Mouse (Mus musculus) liver, embryonic 15.5 days (tissue): ENCODE data around the gene Mybpc3. TPM values are rescaled to one million over a fixed set of nuclear protein-coding genes. Genes with fewer than 3 reads are reported as not detected.
"Not testable (repeated sequence)": the region's sequence is repeated elsewhere in the genome, so short reads cannot be mapped to it uniquely, and the experiment has no call there.

Experiments
- ATAC-seq: fragments of 200-750 bp; cut with Nextera tagmentation; 2 replicates; pipeline ENCODE4 v1.8.0; 2017; ENCODE audit warnings: moderate number of reproducible peaks, mild to moderate bottlenecking, moderate library complexity; ENCODE audit not compliant: insufficient read depth
- H3K27ac ChIP-seq: fragments of 300-500 bp; sonication (generic); replicated peaks from 2 replicates; pipeline ENCODE4 v1.5.1; 2015; ENCODE audit warnings: mild to moderate bottlenecking, inconsistent platforms
- H3K27me3 ChIP-seq: fragments of 300-500 bp; sonication (generic); 2 replicates; pipeline ENCODE4 v1.6.1; 2015; ENCODE audit warnings: mild to moderate bottlenecking, inconsistent platforms
- H3K36me3 ChIP-seq: fragments of 300-500 bp; sonication (generic); replicated peaks from 2 replicates; pipeline ENCODE4 v1.6.1; 2015; ENCODE audit warnings: moderate library complexity, mild to moderate bottlenecking, inconsistent platforms
- H3K4me1 ChIP-seq: fragments of 300-500 bp; sonication (generic); replicated peaks from 2 replicates; pipeline ENCODE4 v1.6.1; 2015; ENCODE audit warnings: inconsistent platforms
- H3K4me2 ChIP-seq: fragments of 300-500 bp; sonication (generic); 2 replicates; pipeline ENCODE4 v1.6.1; 2015; ENCODE audit warnings: moderate library complexity, mild to moderate bottlenecking, inconsistent platforms
- H3K4me3 ChIP-seq: fragments of 300-500 bp; sonication (generic); replicated peaks from 2 replicates; pipeline ENCODE4 v1.5.1; 2015; ENCODE audit warnings: mild to moderate bottlenecking, inconsistent platforms
- H3K9ac ChIP-seq: fragments of 300-500 bp; sonication (generic); 2 replicates; pipeline ENCODE4 v1.6.1; 2015; ENCODE audit warnings: moderate library complexity, mild to moderate bottlenecking, inconsistent platforms
- H3K9me3 ChIP-seq: fragments of 300-500 bp; sonication (generic); replicated peaks from 2 replicates; pipeline ENCODE4 v1.6.1; 2016; ENCODE audit warnings: inconsistent platforms
- WGBS: fragments of 180-500 bp; shearing (Covaris S2); methylation state at CpG from one replicate; pipeline ENCODE4 v1.1.7; 2015; ENCODE audit warnings: mixed read lengths; ENCODE audit not compliant: insufficient replicate concordance; 5-methylcytosine and 5-hydroxymethylcytosine counted together
- polyA plus RNA-seq: library from polyadenylated mRNA; unstranded; fragments of >200 nt; fragmentation: Nextera tagmentation; extraction: Ambion mirVana; gene quantifications from 2 replicates; pipeline ENCODE4 v1.2.1, GENCODE M21; 2015

Mybpc3 gene
- polyA plus RNA-seq, 1 experiment from 2014 or later, result 0.17 TPM

GRCm38 (mm10) chr2:91090208-91090607, 27.7 kb upstream of the Mybpc3 start:
- Histone ChIP-seq H3K4me3 (no peak overlapping the region), H3K27ac (no peak overlapping the region), H3K9ac (no peak overlapping the region), H3K4me2 (no peak overlapping the region), H3K27me3 (no peaks in the 10 kb centered on the region), H3K9me3 (no peaks in the 10 kb centered on the region), H3K36me3 (no peaks in the 10 kb centered on the region), H3K4me1 (peaks cover 36% of the 10 kb centered on the region)
- ATAC-seq, result no peak
- 53% methylated on average over 6 of the region's 6 CpGs for WGBS

DNA sequence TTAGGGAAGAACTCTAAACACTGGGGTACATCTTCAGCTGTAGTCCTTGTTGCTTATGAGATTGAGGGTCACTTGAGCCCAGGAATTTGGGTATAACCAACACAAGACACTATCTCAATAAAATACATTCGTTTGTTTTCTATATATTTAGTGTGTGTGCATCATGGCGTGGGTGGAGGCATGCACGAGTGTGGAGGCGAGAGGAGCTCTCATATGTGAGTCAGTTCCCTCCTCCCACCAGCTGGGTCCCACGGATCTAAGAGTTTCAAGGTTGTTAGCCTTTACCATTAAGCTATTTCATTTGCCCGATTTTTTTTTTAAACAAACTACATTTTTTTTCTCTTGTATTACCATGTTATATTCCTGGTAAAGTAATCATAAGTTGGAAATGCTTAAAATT, 27.1 kb upstream of the Mybpc3 start:
- no peaks in the 10 kb centered on the region for H3K27me3 ChIP-seq
- no peak overlapping the region for H3K27ac ChIP-seq
- H3K36me3 ChIP-seq, result no peaks in the 10 kb centered on the region
- H3K9ac ChIP-seq, result no peak overlapping the region
- H3K4me1 ChIP-seq, result peaks cover 30% of the 10 kb centered on the region
- H3K9me3 ChIP-seq, result no peaks in the 10 kb centered on the region
- 60% methylated on average over 6 of the region's 6 CpGs for WGBS
- no peak overlapping the region for H3K4me3 ChIP-seq
- no peak for ATAC-seq
- no peak overlapping the region for H3K4me2 ChIP-seq

- H3K4me3 ChIP-seq, result peak overlapping the region; percentile 42
- WGBS, result 16% methylated on average over 14 of the region's 14 CpGs
- peaks cover 28% of the 10 kb centered on the region for H3K4me1 ChIP-seq
- H3K4me2 ChIP-seq, result peak overlapping the region; percentile 42
- ATAC-seq, result peak; percentile 53
- H3K9me3 ChIP-seq, result no peaks in the 10 kb centered on the region
- peak overlapping the region; percentile 19; the same call in 1 of the 2 replicates for H3K9ac ChIP-seq
- no peaks in the 10 kb centered on the region; the same call in 1 of the 2 replicates for H3K27me3 ChIP-seq
- peak overlapping the region; percentile 29; the same call in 1 of the 2 replicates for H3K27ac ChIP-seq
- no peaks in the 10 kb centered on the region for H3K36me3 ChIP-seq
Measured at GRCm38 (mm10) chr2:91096524-91096923, 21.4 kb upstream of the Mybpc3 start.

DNA sequence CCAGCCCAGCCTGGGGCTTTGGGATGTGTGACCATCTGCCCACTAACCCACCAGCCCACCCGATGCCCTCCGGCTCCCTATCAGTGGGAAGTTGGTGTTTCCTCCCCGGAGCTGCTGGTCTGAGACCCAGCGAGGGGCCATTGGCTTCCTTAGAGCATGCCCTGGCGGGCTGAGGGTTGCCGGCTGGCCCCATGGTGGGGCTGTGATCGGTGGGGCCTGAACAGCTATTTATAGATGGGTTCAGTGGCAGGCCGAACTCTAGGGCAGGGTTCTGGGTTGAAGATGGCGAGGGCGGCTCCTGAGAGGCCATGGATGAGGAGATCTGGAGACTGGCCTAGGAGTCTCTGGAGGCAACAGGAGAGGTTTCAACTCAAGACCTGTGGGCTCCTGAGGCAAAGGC, 20.9 kb upstream of the Mybpc3 start:
- Histone ChIP-seq H3K4me1 (peaks cover 32% of the 10 kb centered on the region), H3K4me3 (peak overlapping the region; percentile 42), H3K9me3 (no peaks in the 10 kb centered on the region), H3K27ac (peak overlapping the region; percentile 29), H3K4me2 (peak overlapping the region; percentile 42), H3K27me3 (no peaks in the 10 kb centered on the region; the same call in 1 of the 2 replicates), H3K9ac (peak overlapping the region; percentile 19; the same call in 1 of the 2 replicates), H3K36me3 (no peaks in the 10 kb centered on the region)
- peak; percentile 11; the same call in 1 of the 2 replicates for ATAC-seq
- WGBS, result 23% methylated on average over 10 of the region's 10 CpGs

DNA sequence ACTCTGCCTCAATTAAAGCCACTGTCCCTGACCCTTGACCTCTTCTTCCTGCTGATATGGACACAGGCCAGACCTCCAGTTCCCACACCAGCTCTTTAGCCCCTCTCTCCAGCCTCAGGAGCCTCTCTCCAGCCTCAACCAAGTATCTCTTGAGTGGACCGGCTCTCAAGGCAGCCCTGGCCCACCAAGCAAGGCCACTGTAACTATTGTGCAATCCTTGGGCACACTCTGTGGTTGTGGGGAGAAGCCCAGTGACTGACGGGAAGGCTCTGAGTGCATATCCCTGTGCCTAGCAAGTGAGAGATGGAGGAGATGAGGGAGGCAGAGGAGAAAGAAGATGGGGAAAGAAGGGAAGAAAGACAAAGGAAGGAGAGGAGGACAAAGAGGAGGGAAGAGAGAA, 19.8 kb upstream of the Mybpc3 start:
- Histone ChIP-seq H3K4me2 (peak overlapping the region; percentile 37), H3K9me3 (no peaks in the 10 kb centered on the region), H3K27me3 (no peaks in the 10 kb centered on the region; the same call in 1 of the 2 replicates), H3K36me3 (no peaks in the 10 kb centered on the region), H3K4me1 (peaks cover 33% of the 10 kb centered on the region), H3K4me3 (peak overlapping the region; percentile 42), H3K9ac (peak overlapping the region; percentile 29; the same call in 1 of the 2 replicates), H3K27ac (no peak overlapping the region)
- 33% methylated on average over 2 of the region's 2 CpGs for WGBS
- ATAC-seq, result no peak

GRCm38 (mm10) chr2:91101124-91101740, 16.7 kb upstream of the Mybpc3 start:
- 5% methylated on average over 7 of the region's 7 CpGs for WGBS
- peak overlapping the region; percentile 18; the same call in 1 of the 2 replicates for H3K4me2 ChIP-seq

DNA sequence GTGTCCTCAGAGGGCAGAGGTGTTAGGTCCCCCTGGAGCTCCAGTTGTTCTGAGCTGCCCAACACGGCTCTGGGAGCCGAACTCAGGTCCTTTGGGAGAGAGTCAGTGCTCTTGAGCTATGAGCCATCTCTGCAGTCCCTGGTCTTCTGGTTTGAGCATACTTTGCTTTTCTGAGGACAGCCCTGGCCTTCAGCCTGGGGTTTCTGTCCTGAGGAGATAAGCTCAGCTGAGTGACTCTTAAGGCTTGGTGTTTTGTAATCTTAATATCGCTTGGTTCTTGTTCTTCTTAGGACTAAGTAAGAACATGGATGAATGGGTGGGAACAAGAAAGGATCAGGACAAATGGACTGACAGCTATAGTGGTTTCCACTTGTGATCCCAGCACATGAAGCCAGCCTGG, 9.8 kb upstream of the Mybpc3 start:
- H3K36me3 ChIP-seq, result no peaks in the 10 kb centered on the region
- H3K4me3 ChIP-seq, result no peak overlapping the region
- peak; percentile 32; the same call in 1 of the 2 replicates for ATAC-seq
- H3K27me3 ChIP-seq, result no peaks in the 10 kb centered on the region
- peaks cover 68% of the 10 kb centered on the region for H3K4me1 ChIP-seq
- H3K4me2 ChIP-seq, result peak overlapping the region; percentile 8; the same call in 1 of the 2 replicates
- no peak overlapping the region for H3K27ac ChIP-seq
- 38% methylated on average over 3 of the region's 3 CpGs for WGBS
- H3K9ac ChIP-seq, result no peak overlapping the region
- H3K9me3 ChIP-seq, result no peaks in the 10 kb centered on the region

More at GRCm38 (mm10) chr2:91101124-91101740, 16.7 kb upstream of the Mybpc3 start:
- Histone ChIP-seq H3K36me3 (no peaks in the 10 kb centered on the region), H3K4me1 (peaks cover 53% of the 10 kb centered on the region), H3K9me3 (no peaks in the 10 kb centered on the region), H3K27ac (no peak overlapping the region), H3K9ac (peak overlapping the region; percentile 4; the same call in 1 of the 2 replicates), H3K4me3 (no peak overlapping the region), H3K27me3 (no peaks in the 10 kb centered on the region; the same call in 1 of the 2 replicates)
- peak; percentile 50 for ATAC-seq

GRCm38 (mm10) chr2:91109241-91109640, 8.7 kb upstream of the Mybpc3 start:
- Histone ChIP-seq H3K4me1 (peaks cover 72% of the 10 kb centered on the region), H3K9me3 (no peaks in the 10 kb centered on the region)

GRCm38 (mm10) chr2:91109807-91110385, 8.0 kb upstream of the Mybpc3 start:
- H3K36me3 ChIP-seq, result no peaks in the 10 kb centered on the region
- no peak overlapping the region for H3K4me3 ChIP-seq
- no peak overlapping the region for H3K9ac ChIP-seq
- WGBS, result 72% methylated on average over 5 of the region's 5 CpGs
- peaks cover 74% of the 10 kb centered on the region for H3K4me1 ChIP-seq
- no peak overlapping the region for H3K4me2 ChIP-seq
- no peaks in the 10 kb centered on the region for H3K9me3 ChIP-seq
- ATAC-seq, result no peak
- no peak overlapping the region for H3K27ac ChIP-seq
- H3K27me3 ChIP-seq, result no peaks in the 10 kb centered on the region

More at GRCm38 (mm10) chr2:91109241-91109640, 8.7 kb upstream of the Mybpc3 start:
- Histone ChIP-seq H3K4me2 (no peak overlapping the region), H3K9ac (no peak overlapping the region), H3K4me3 (no peak overlapping the region), H3K27ac (no peak overlapping the region), H3K27me3 (no peaks in the 10 kb centered on the region), H3K36me3 (no peaks in the 10 kb centered on the region)
- 73% methylated on average over 5 of the region's 5 CpGs for WGBS
- no peak for ATAC-seq

- H3K4me3 ChIP-seq, result no peak overlapping the region
- no peak overlapping the region for H3K27ac ChIP-seq
- peaks cover 72% of the 10 kb centered on the region for H3K4me1 ChIP-seq
- 77% methylated on average over 6 of the region's 6 CpGs for WGBS
- H3K27me3 ChIP-seq, result no peaks in the 10 kb centered on the region
- H3K36me3 ChIP-seq, result 0 out of 2 replicates have a peak, but pooled peaks cover 3% of the 10 kb centered on the region
- no peaks in the 10 kb centered on the region for H3K9me3 ChIP-seq
- H3K9ac ChIP-seq, result no peak overlapping the region
- H3K4me2 ChIP-seq, result no peak overlapping the region
- no peak for ATAC-seq
Measured at GRCm38 (mm10) chr2:91110429-91110828, 7.5 kb upstream of the Mybpc3 start.

DNA sequence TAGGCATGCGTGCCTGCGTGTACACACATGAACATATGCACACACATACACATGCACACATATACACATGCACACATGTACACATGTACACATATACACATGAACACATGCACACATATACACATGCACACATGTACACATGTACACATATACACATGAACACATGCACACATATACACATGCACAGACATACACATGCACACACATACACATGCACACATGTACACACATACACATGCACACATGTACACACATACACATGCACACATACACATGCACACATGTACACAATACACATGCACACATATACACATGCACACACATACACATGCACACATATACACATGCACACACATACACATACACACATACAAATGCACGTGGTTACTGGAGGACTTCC, 6.1 kb upstream of the Mybpc3 start:
- H3K4me2 ChIP-seq, H3K36me3 ChIP-seq, H3K9ac ChIP-seq, H3K27ac ChIP-seq, H3K9me3 ChIP-seq, H3K4me3 ChIP-seq, H3K27me3 ChIP-seq, ATAC-seq: not testable (repeated sequence)
- 79% methylated on average over 3 of the region's 3 CpGs for WGBS
- peaks cover 61% of the 10 kb centered on the region for H3K4me1 ChIP-seq
